Mouse (Mus musculus) embryonic facial prominence, embryonic 12.5 days (tissue): ENCODE measurements around the gene Pf4. TPM values are rescaled to one million over a fixed set of nuclear protein-coding genes. Genes with fewer than 3 reads are reported as not detected.
A peak's percentile ranks its signal among the peaks of the same experiment; 100 is the strongest.

Source experiments
- ATAC-seq: fragments of 200-750 bp; cut with Nextera tagmentation; 2 replicates; pipeline ENCODE4 v1.8.0; 2017; ENCODE audit not compliant: insufficient number of reproducible peaks, insufficient read depth, low FRiP score, low TSS enrichment
- H3K27ac ChIP-seq: fragments of 300-500 bp; sonication (generic); 2 replicates; pipeline ENCODE4 v1.5.1; 2016; ENCODE audit warnings: mild to moderate bottlenecking
- H3K27me3 ChIP-seq: fragments of 300-500 bp; sonication (generic); 2 replicates; pipeline ENCODE4 v1.6.1; 2016; ENCODE audit warnings: mild to moderate bottlenecking, moderate library complexity
- H3K36me3 ChIP-seq: fragments of 300-500 bp; sonication (generic); 2 replicates; pipeline ENCODE4 v1.6.1; 2016; ENCODE audit warnings: mild to moderate bottlenecking
- H3K4me1 ChIP-seq: fragments of 300-500 bp; sonication (generic); 2 replicates; pipeline ENCODE4 v1.6.1; 2016
- H3K4me2 ChIP-seq: fragments of 300-500 bp; sonication (generic); replicated peaks from 2 replicates; pipeline ENCODE4 v1.6.1; 2016; ENCODE audit warnings: mild to moderate bottlenecking, moderate library complexity
- H3K4me3 ChIP-seq: fragments of 300-500 bp; sonication (generic); 2 replicates; pipeline ENCODE4 v1.5.1; 2016; ENCODE audit warnings: mild to moderate bottlenecking
- H3K9ac ChIP-seq: fragments of 300-500 bp; sonication (generic); 2 replicates; pipeline ENCODE4 v1.6.1; 2016; ENCODE audit warnings: mild to moderate bottlenecking, moderate library complexity
- H3K9me3 ChIP-seq: fragments of 300-500 bp; sonication (generic); 2 replicates; pipeline ENCODE4 v1.6.1; 2016; ENCODE audit warnings: mild to moderate bottlenecking, moderate library complexity
- WGBS: fragments of 180-500 bp; shearing (Covaris S2); methylation state at CpG from one replicate; pipeline ENCODE4 v1.1.7; 2016; 5-methylcytosine and 5-hydroxymethylcytosine counted together
- polyA plus RNA-seq: library from polyadenylated mRNA; unstranded; fragments of >200 nt; fragmentation: Nextera tagmentation; extraction: Ambion mirVana; gene quantifications from 2 replicates; pipeline ENCODE4 v1.2.1, GENCODE M21; 2016

Gene Pf4
- 56.6 and 62.9 TPM in 2 replicates for polyA plus RNA-seq

- Histone ChIP-seq H3K4me1 (no peaks in the 10 kb centered on the region), H3K36me3 (no peaks in the 10 kb centered on the region), H3K9ac (no peak within 1 kb of the TSS), H3K4me2 (no peak within 1 kb of the TSS), H3K4me3 (no peak within 1 kb of the TSS), H3K9me3 (no peaks in the 10 kb centered on the region), H3K27ac (no peak within 1 kb of the TSS), H3K27me3 (no peaks in the 10 kb centered on the region)
- ATAC-seq, result no peak
- 89% methylated on average over 16 of the region's 16 CpGs for WGBS
Measured at GRCm38 (mm10) chr5:90771880-90772653, at the start of gene Pf4. Gene Pf4 (plus strand): TSS chr5:90772435.

DNA sequence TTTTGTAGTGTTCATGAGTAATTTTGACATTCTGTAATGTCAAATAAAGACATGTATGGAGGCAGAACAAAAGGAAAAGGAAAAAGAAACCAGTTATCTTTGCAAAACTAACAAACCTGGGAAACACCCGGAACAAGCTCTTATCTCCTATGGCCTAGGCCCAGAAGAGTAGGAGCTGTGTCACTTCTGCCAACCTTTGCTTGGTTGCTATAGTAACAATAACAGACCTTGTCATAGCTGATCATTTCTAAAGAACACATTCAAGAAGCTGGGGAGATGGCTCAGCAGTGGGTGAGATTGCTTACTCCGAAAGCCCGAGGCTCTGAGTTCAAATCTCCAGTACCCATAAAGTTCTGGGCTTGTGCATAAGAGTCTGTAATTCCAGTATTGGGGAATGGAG lies 49.6 kb upstream of the Pf4 start:
- H3K27ac ChIP-seq, result no peak overlapping the region
- H3K36me3 ChIP-seq, result no peaks in the 10 kb centered on the region
- H3K4me2 ChIP-seq, result no peak overlapping the region
- H3K4me3 ChIP-seq, result no peak overlapping the region
- no peaks in the 10 kb centered on the region for H3K27me3 ChIP-seq
- 96% methylated on average over 3 of the region's 3 CpGs for WGBS
- H3K9me3 ChIP-seq, result no peaks in the 10 kb centered on the region
- no peak overlapping the region for H3K9ac ChIP-seq
- no peak for ATAC-seq
- H3K4me1 ChIP-seq, result no peaks in the 10 kb centered on the region

DNA sequence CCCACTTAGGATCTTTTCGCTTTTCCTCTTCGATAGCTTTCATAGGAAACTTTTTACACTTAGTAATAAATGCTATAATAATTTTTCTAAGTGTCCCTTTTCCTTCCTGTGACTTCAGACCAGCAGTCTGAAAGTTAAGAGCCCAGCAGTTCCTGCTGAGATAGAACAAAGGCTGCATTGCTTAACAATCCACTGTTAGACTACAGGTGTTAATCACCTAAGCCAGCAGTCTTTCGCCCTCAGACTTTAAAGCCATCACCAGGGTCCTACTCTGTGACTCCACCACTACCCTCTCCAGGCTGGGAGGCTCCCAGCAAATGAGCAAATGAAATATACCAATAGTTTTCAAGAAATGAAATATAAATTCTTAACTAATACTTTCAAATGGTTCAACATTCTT lies 44.0 kb upstream of the Pf4 start:
- Histone ChIP-seq H3K4me3 (no peak overlapping the region), H3K9me3 (no peaks in the 10 kb centered on the region), H3K27ac (no peak overlapping the region), H3K9ac (no peak overlapping the region), H3K4me2 (no peak overlapping the region), H3K36me3 (no peaks in the 10 kb centered on the region), H3K27me3 (no peaks in the 10 kb centered on the region), H3K4me1 (no peaks in the 10 kb centered on the region)
- ATAC-seq, result no peak
- WGBS, result 73% methylated on average over 3 of the region's 3 CpGs

GRCm38 (mm10) chr5:90731480-90731879 lies 40.8 kb upstream of the Pf4 start:
- 62% methylated on average over 4 of the region's 4 CpGs for WGBS
- Histone ChIP-seq H3K4me2 (no peak overlapping the region), H3K36me3 (no peaks in the 10 kb centered on the region), H3K4me3 (no peak overlapping the region), H3K27me3 (no peaks in the 10 kb centered on the region), H3K9ac (no peak overlapping the region), H3K9me3 (no peaks in the 10 kb centered on the region), H3K4me1 (no peaks in the 10 kb centered on the region), H3K27ac (no peak overlapping the region)
- ATAC-seq, result no peak

- no peak for ATAC-seq
- no peak overlapping the region for H3K9ac ChIP-seq
- no peak overlapping the region for H3K4me3 ChIP-seq
- H3K27me3 ChIP-seq, result no peaks in the 10 kb centered on the region
- H3K4me2 ChIP-seq, result no peak overlapping the region
- no peaks in the 10 kb centered on the region for H3K36me3 ChIP-seq
- 54% methylated on average over 4 of the region's 4 CpGs for WGBS
- H3K4me1 ChIP-seq, result no peaks in the 10 kb centered on the region
- H3K9me3 ChIP-seq, result no peaks in the 10 kb centered on the region
- no peak overlapping the region for H3K27ac ChIP-seq
Measured at GRCm38 (mm10) chr5:90742029-90742428, 30.2 kb upstream of the Pf4 start.

GRCm38 (mm10) chr5:90753934-90754333 lies 18.3 kb upstream of the Pf4 start:
- Histone ChIP-seq H3K4me3 (no peak overlapping the region), H3K36me3 (no peaks in the 10 kb centered on the region), H3K27me3 (peaks cover under 1% of the 10 kb centered on the region; the same call in 1 of the 2 replicates), H3K4me2 (no peak overlapping the region), H3K9me3 (no peaks in the 10 kb centered on the region), H3K4me1 (peaks cover 18% of the 10 kb centered on the region), H3K27ac (no peak overlapping the region), H3K9ac (no peak overlapping the region)
- 92% methylated on average over 1 of the region's 1 CpGs for WGBS
- no peak for ATAC-seq

DNA sequence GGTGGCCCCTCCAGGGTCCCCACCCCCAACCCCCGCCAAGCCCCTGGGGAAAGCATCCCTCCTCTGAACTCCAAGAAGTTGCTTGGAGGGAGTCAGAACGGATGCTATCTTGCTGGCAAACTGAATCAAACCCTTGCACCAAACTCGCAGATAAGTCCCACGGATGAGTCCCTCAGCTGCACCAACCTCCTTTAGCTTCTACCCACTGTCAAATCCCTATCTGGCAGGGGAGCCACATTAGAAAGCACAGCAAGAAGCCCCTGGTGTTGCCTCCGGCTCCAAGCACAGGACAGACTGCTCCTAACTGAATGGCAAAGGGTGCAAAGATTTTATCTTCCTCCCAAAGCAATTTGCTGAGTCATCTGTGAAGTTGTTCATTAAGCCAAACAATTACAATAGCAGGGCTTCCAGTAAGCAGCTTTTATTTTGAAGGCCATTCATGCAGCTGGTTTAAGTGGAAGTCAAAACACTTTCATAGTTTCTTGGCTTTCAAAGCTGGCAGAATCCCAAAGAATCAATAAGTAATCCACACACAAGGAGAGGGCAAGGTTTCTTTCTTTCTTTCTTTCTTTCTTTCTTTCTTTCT lies 14.1 kb upstream of the Pf4 start:
- WGBS, result 26% methylated on average over 5 of the region's 5 CpGs
- Histone ChIP-seq H3K4me2 (no peak overlapping the region), H3K36me3 (no peaks in the 10 kb centered on the region), H3K4me3 (no peak overlapping the region), H3K9me3 (no peaks in the 10 kb centered on the region), H3K27ac (no peak overlapping the region), H3K9ac (no peak overlapping the region), H3K4me1 (peaks cover 26% of the 10 kb centered on the region), H3K27me3 (peaks cover 10% of the 10 kb centered on the region)
- ATAC-seq, result no peak

GRCm38 (mm10) chr5:90759077-90760065 lies 12.9 kb upstream of the Pf4 start, which contains the start of gene Cxcl5:
Gene Cxcl5 (plus strand): TSS chr5:90759360.
- peak within 1 kb of the TSS; percentile 41 for H3K4me3 ChIP-seq
- WGBS, result 4% methylated on average over 32 of the region's 32 CpGs
- H3K4me2 ChIP-seq, result peak within 1 kb of the TSS; percentile 69
- peak within 1 kb of the TSS; percentile 52 for H3K9ac ChIP-seq
- no peak within 1 kb of the TSS for H3K27ac ChIP-seq
- peaks cover 10% of the 10 kb centered on the region for H3K27me3 ChIP-seq
- peaks cover 31% of the 10 kb centered on the region for H3K4me1 ChIP-seq
- no peaks in the 10 kb centered on the region for H3K36me3 ChIP-seq
- 0 out of 2 replicates have a peak, but pooled peaks have one; percentile 55 for ATAC-seq
- no peaks in the 10 kb centered on the region for H3K9me3 ChIP-seq

GRCm38 (mm10) chr5:90760303-90760702 lies 11.9 kb upstream of the Pf4 start:
- no peak overlapping the region for H3K4me3 ChIP-seq
- 68% methylated on average over 4 of the region's 4 CpGs for WGBS
- H3K4me2 ChIP-seq, result no peak overlapping the region
- ATAC-seq, result no peak
- H3K36me3 ChIP-seq, result no peaks in the 10 kb centered on the region
- H3K27me3 ChIP-seq, result peaks cover 10% of the 10 kb centered on the region
- H3K4me1 ChIP-seq, result peaks cover 31% of the 10 kb centered on the region
- H3K9ac ChIP-seq, result no peak overlapping the region
- H3K27ac ChIP-seq, result no peak overlapping the region
- H3K9me3 ChIP-seq, result no peaks in the 10 kb centered on the region

DNA sequence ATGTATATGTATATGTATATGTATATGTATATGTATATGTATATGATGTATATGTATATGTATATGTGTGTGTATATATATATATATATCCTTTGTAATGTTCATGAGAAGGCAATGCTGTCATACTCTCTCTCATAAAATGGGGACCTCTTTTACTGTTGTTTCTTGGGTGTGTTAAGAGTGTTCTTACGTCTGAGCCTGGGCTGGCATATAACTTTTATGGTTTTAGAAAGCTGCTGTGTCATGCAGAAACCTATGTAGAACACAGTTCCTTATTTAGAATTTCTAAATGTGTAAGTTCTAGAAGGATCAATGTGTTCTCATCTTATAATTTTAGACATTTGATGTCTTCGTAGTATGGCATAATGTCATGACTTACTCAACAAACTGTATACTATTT lies 11.4 kb upstream of the Pf4 start:
- Histone ChIP-seq H3K9me3 (no peaks in the 10 kb centered on the region), H3K4me3 (no peak overlapping the region), H3K4me1 (peaks cover 31% of the 10 kb centered on the region), H3K36me3 (no peaks in the 10 kb centered on the region), H3K4me2 (no peak overlapping the region), H3K27me3 (peaks cover 10% of the 10 kb centered on the region), H3K27ac (no peak overlapping the region), H3K9ac (no peak overlapping the region)
- no peak for ATAC-seq
- 93% methylated on average over 2 of the region's 2 CpGs for WGBS

GRCm38 (mm10) chr5:90761834-90762233 lies 10.4 kb upstream of the Pf4 start:
- no peak overlapping the region for H3K4me2 ChIP-seq
- peaks cover 31% of the 10 kb centered on the region for H3K4me1 ChIP-seq
- 85% methylated on average over 3 of the region's 3 CpGs for WGBS
- ATAC-seq, result no peak
- H3K36me3 ChIP-seq, result no peaks in the 10 kb centered on the region
- H3K9me3 ChIP-seq, result no peaks in the 10 kb centered on the region
- H3K4me3 ChIP-seq, result no peak overlapping the region
- H3K27ac ChIP-seq, result no peak overlapping the region
- peaks cover 10% of the 10 kb centered on the region for H3K27me3 ChIP-seq
- no peak overlapping the region for H3K9ac ChIP-seq
